Mouse (Mus musculus) limb, embryonic 10.5 days (tissue): ENCODE results near the gene Gm21887. TPM values are rescaled to one million over a fixed set of nuclear protein-coding genes. Genes with fewer than 3 reads are reported as not detected.
"Not testable (repeated sequence)": the region's sequence is repeated elsewhere in the genome, so short reads cannot be mapped to it uniquely, and the experiment has no call there.

ENCODE experiments used
- DNase-seq: peaks from one replicate; pipeline ENCODE4 v3.0.0-alpha.2; 2017; ENCODE audit warnings: low spot score
- H3K27ac ChIP-seq: fragments of 300-500 bp; sonication (generic); 2 replicates; pipeline ENCODE4 v1.5.1; 2016; ENCODE audit warnings: mild to moderate bottlenecking
- H3K27me3 ChIP-seq: fragments of 300-500 bp; sonication (generic); 2 replicates; pipeline ENCODE4 v1.6.1; 2016; ENCODE audit warnings: low read depth, mild to moderate bottlenecking; ENCODE audit not compliant: poor library complexity, severe bottlenecking
- H3K36me3 ChIP-seq: fragments of 300-500 bp; sonication (generic); 2 replicates; pipeline ENCODE4 v1.6.1; 2016; ENCODE audit warnings: mild to moderate bottlenecking, moderate library complexity
- H3K4me1 ChIP-seq: fragments of 300-500 bp; sonication (generic); 2 replicates; pipeline ENCODE4 v1.6.1; 2016
- H3K4me3 ChIP-seq: fragments of 300-500 bp; sonication (generic); 2 replicates; pipeline ENCODE4 v1.5.1; 2016; ENCODE audit warnings: mild to moderate bottlenecking, moderate library complexity
- H3K9me3 ChIP-seq: fragments of 300-500 bp; sonication (generic); replicated peaks from 2 replicates; pipeline ENCODE4 v1.6.1; 2016; ENCODE audit warnings: mild to moderate bottlenecking
- WGBS: fragments of 180-500 bp; shearing (Covaris S2); methylation state at CpG from one replicate; pipeline ENCODE4 v1.1.7; 2016; 5-methylcytosine and 5-hydroxymethylcytosine counted together
- polyA plus RNA-seq: library from polyadenylated mRNA; unstranded; fragments of >200 nt; fragmentation: Nextera tagmentation; extraction: Ambion mirVana; gene quantifications from 2 replicates; pipeline ENCODE4 v1.2.1, GENCODE M21; 2016

The Gm21887 gene
- polyA plus RNA-seq = 253 and 254 TPM in 2 replicates

- not testable (repeated sequence) for H3K27me3 ChIP-seq
- peaks cover 30% of the 10 kb centered on the region for H3K9me3 ChIP-seq
- 84% methylated on average over 118 of the region's 118 CpGs for WGBS
Observed at GRCm38 (mm10) chrX:170009016-170009750, at the start of gene Gm21887. Gene Gm21887 (plus strand): TSS chrX:170009659.

GRCm38 (mm10) chrX:169969337-169969736 is 40.1 kb upstream of the Gm21887 start:
- WGBS = 100% methylated on average over 1 of the region's 1 CpGs
- H3K36me3 ChIP-seq = peaks cover 48% of the 10 kb centered on the region
- H3K4me3 ChIP-seq = no peak overlapping the region
- no peaks in the 10 kb centered on the region for H3K4me1 ChIP-seq
- peaks cover 3% of the 10 kb centered on the region; the same call in 1 of the 2 replicates for H3K9me3 ChIP-seq
- no peak overlapping the region for H3K27ac ChIP-seq
- DNase-seq = no peak
- peaks cover 3% of the 10 kb centered on the region; the same call in 1 of the 2 replicates for H3K27me3 ChIP-seq

More at GRCm38 (mm10) chrX:170009016-170009750, at the start of gene Gm21887:
- Histone ChIP-seq H3K4me1 (peaks cover 14% of the 10 kb centered on the region; the same call in 1 of the 2 replicates), H3K36me3 (peaks cover 19% of the 10 kb centered on the region), H3K4me3 (peak within 1 kb of the TSS; percentile 55), H3K27ac (peak within 1 kb of the TSS; percentile 89)
- DNase-seq = peak; percentile 95

GRCm38 (mm10) chrX:169969765-169970164 is 39.7 kb upstream of the Gm21887 start:
- not testable (repeated sequence) for H3K4me3 ChIP-seq, H3K9me3 ChIP-seq, DNase-seq, H3K27me3 ChIP-seq, H3K27ac ChIP-seq, H3K4me1 ChIP-seq
- H3K36me3 ChIP-seq = peaks cover 52% of the 10 kb centered on the region
- WGBS = 89% methylated on average over 3 of the region's 3 CpGs

- H3K4me1 ChIP-seq, H3K27me3 ChIP-seq, DNase-seq, H3K9me3 ChIP-seq, H3K27ac ChIP-seq, H3K4me3 ChIP-seq: not testable (repeated sequence)
- 92% methylated on average over 7 of the region's 7 CpGs for WGBS
- peaks cover 60% of the 10 kb centered on the region for H3K36me3 ChIP-seq
Observed at GRCm38 (mm10) chrX:169970546-169970945, 38.9 kb upstream of the Gm21887 start.

- not testable (repeated sequence) for H3K9me3 ChIP-seq, H3K27ac ChIP-seq, H3K27me3 ChIP-seq, DNase-seq, H3K4me3 ChIP-seq, H3K4me1 ChIP-seq
- peaks cover 68% of the 10 kb centered on the region for H3K36me3 ChIP-seq
- 92% methylated on average over 6 of the region's 6 CpGs for WGBS
Observed at GRCm38 (mm10) chrX:169971562-169971961, 37.9 kb upstream of the Gm21887 start.

- H3K27me3 ChIP-seq, H3K9me3 ChIP-seq, H3K4me3 ChIP-seq, H3K27ac ChIP-seq, H3K4me1 ChIP-seq: not testable (repeated sequence)
- DNase-seq = peak; percentile 39
- WGBS = 79% methylated on average over 2 of the region's 2 CpGs
- peaks cover 73% of the 10 kb centered on the region for H3K36me3 ChIP-seq
Observed at GRCm38 (mm10) chrX:169972131-169972530, 37.3 kb upstream of the Gm21887 start.

GRCm38 (mm10) chrX:169972791-169973494 is 36.5 kb upstream of the Gm21887 start:
- not testable (repeated sequence) for H3K27me3 ChIP-seq, H3K4me1 ChIP-seq, DNase-seq, H3K27ac ChIP-seq, H3K9me3 ChIP-seq, H3K4me3 ChIP-seq
- peaks cover 79% of the 10 kb centered on the region for H3K36me3 ChIP-seq
- 79% methylated on average over 6 of the region's 6 CpGs for WGBS

- H3K4me1 ChIP-seq, H3K27me3 ChIP-seq, H3K4me3 ChIP-seq, DNase-seq, H3K27ac ChIP-seq: not testable (repeated sequence)
- Histone ChIP-seq H3K9me3 (peaks cover 11% of the 10 kb centered on the region; the same call in 1 of the 2 replicates), H3K36me3 (peaks cover 88% of the 10 kb centered on the region)
- 62% methylated on average over 3 of the region's 3 CpGs for WGBS
Observed at GRCm38 (mm10) chrX:169973806-169974205, 35.7 kb upstream of the Gm21887 start.

GRCm38 (mm10) chrX:169974456-169974855 is 35.0 kb upstream of the Gm21887 start:
- H3K4me3 ChIP-seq, H3K27ac ChIP-seq, DNase-seq, H3K27me3 ChIP-seq, H3K4me1 ChIP-seq: not testable (repeated sequence)
- WGBS = 68% methylated on average over 4 of the region's 4 CpGs
- Histone ChIP-seq H3K9me3 (peaks cover 11% of the 10 kb centered on the region; the same call in 1 of the 2 replicates), H3K36me3 (peaks cover 94% of the 10 kb centered on the region)

GRCm38 (mm10) chrX:169974974-169975373 is 34.5 kb upstream of the Gm21887 start:
- H3K4me3 ChIP-seq, H3K27ac ChIP-seq, H3K4me1 ChIP-seq, H3K27me3 ChIP-seq, H3K9me3 ChIP-seq: not testable (repeated sequence)
- H3K36me3 ChIP-seq = peaks cover 95% of the 10 kb centered on the region
- 77% methylated on average over 6 of the region's 6 CpGs for WGBS
- peak; percentile 41 for DNase-seq

- H3K9me3 ChIP-seq = peaks cover 12% of the 10 kb centered on the region
- not testable (repeated sequence) for H3K27me3 ChIP-seq, DNase-seq, H3K27ac ChIP-seq, H3K4me1 ChIP-seq, H3K4me3 ChIP-seq
- H3K36me3 ChIP-seq = peaks cover 95% of the 10 kb centered on the region
- WGBS = 90% methylated on average over 3 of the region's 3 CpGs
Observed at GRCm38 (mm10) chrX:169975681-169976131, 33.8 kb upstream of the Gm21887 start.

- not testable (repeated sequence) for H3K4me3 ChIP-seq, H3K27me3 ChIP-seq, H3K27ac ChIP-seq, H3K4me1 ChIP-seq, DNase-seq
- H3K9me3 ChIP-seq = peaks cover 14% of the 10 kb centered on the region
- H3K36me3 ChIP-seq = peaks cover 95% of the 10 kb centered on the region
- 69% methylated on average over 5 of the region's 5 CpGs for WGBS
Observed at GRCm38 (mm10) chrX:169976340-169976739, 33.1 kb upstream of the Gm21887 start.

GRCm38 (mm10) chrX:169977856-169978435 is 31.5 kb upstream of the Gm21887 start:
- not testable (repeated sequence) for H3K27me3 ChIP-seq, H3K4me1 ChIP-seq, DNase-seq, H3K4me3 ChIP-seq, H3K27ac ChIP-seq
- 93% methylated on average over 7 of the region's 7 CpGs for WGBS
- peaks cover 22% of the 10 kb centered on the region for H3K9me3 ChIP-seq
- H3K36me3 ChIP-seq = peaks cover 95% of the 10 kb centered on the region
